Mouse (Mus musculus): ENCODE measurements around the gene Adcy9. TPM values are rescaled to one million over a fixed set of nuclear protein-coding genes. Genes with fewer than 3 reads are reported as not detected.

Gene Adcy9
- polyA plus RNA-seq, 1 experiment from 2014 or later = 1.5 TPM

DNA sequence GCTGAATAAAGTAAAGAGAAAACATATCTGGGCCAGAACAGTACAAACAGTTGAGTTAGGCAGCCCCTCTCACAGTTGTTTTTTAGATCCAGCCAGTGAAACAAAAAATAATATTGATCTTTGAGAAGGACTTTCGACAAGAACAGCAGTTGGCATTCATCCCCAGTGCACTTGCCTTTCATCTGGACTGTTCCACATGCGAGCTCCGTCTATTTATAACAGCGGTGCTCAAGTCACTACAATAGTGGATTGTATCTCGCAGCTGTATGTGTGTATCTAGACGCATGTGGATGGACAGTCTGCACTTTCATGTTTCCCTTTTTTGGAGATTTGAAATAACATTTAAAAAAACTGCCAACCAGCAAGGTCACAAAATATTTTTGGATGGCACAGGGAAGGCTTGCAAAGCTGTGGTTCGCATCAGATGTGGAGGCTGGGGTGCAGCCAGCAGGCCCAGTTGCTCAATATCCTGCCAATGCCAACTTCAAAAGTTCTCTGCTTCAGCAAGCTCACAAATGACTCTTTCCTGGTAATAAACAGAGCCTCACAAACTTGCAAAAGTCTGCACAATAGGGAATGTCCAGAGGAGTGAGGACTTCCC is 45.4 kb downstream of the Adcy9 start:
- Histone ChIP-seq H3K4me2 (ENCODE audit: low read depth, low read length) (no peak overlapping the region), H3K36me3 (ENCODE audit: control insufficient read depth, insufficient read depth, low read length) (no peaks in the 10 kb centered on the region), H3K27me3 (ENCODE audit: control insufficient read depth, insufficient read depth, low read length) (no peaks in the 10 kb centered on the region), H3K9me3 (replicated peaks; ENCODE audit: control insufficient read depth, low read length) (no peaks in the 10 kb centered on the region), H3K27ac (ENCODE audit: low read length) (no peak overlapping the region), H3K9ac (ENCODE audit: low read length) (no peak overlapping the region), H3K4me3 (replicated peaks; ENCODE audit: low read length) (no peak overlapping the region), H3K4me1 (ENCODE audit: control insufficient read depth, insufficient read depth, low read length) (no peaks in the 10 kb centered on the region)
- WGBS = 71% methylated on average over 7 of the region's 7 CpGs
- no peak for ATAC-seq (ENCODE audit: insufficient read depth, low FRiP score)

DNA sequence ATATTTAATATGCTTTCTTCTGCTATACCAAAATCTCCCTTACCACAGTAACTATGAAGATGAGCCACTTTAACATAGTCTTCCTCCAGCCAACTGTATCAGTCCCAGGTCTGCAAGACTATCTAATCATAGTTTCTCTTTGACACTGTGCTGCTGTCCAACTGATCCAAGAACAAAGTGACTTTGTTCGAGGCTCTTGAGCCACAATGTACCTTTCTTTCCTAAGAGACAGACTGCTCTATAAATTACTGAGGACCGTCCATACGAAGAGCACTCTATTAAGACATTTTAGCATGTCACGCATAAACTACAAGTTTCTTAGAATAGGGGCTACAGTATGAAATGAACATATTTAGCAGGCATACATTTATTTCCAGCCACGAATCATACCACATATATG is 46.0 kb downstream of the Adcy9 start:
- H3K4me1 ChIP-seq (ENCODE audit: control insufficient read depth, insufficient read depth, low read length) = no peaks in the 10 kb centered on the region
- no peaks in the 10 kb centered on the region for H3K27me3 ChIP-seq (ENCODE audit: control insufficient read depth, insufficient read depth, low read length)
- H3K4me2 ChIP-seq (ENCODE audit: low read depth, low read length) = no peak overlapping the region
- ATAC-seq (ENCODE audit: insufficient read depth, low FRiP score) = no peak
- no peak overlapping the region for H3K9ac ChIP-seq (ENCODE audit: low read length)
- H3K27ac ChIP-seq (ENCODE audit: low read length) = no peak overlapping the region
- 80% methylated on average over 5 of the region's 5 CpGs for WGBS
- no peaks in the 10 kb centered on the region for H3K9me3 ChIP-seq (replicated peaks; ENCODE audit: control insufficient read depth, low read length)
- H3K4me3 ChIP-seq (replicated peaks; ENCODE audit: low read length) = no peak overlapping the region
- H3K36me3 ChIP-seq (ENCODE audit: control insufficient read depth, insufficient read depth, low read length) = no peaks in the 10 kb centered on the region

DNA sequence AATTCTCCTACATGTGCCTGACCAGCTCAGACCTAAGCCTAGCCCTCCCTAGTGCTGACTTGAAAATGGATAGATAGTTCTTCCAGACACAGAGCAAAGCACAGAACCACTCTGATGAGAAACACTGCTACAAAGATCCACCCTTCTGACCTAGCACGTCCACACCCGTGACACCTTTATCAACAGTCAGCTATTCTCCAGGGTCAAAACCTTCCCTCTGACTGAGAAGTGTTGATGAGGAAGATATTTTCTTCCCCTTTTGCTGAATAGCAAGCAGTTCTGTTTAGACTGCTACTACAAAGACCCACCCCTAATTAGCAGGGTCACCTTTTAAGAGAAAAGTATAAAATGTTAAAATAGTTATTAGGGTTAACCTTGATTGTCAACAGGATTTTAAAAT is 49.3 kb downstream of the Adcy9 start:
- Histone ChIP-seq H3K4me3 (replicated peaks; ENCODE audit: low read length) (no peak overlapping the region), H3K9me3 (replicated peaks; ENCODE audit: control insufficient read depth, low read length) (no peaks in the 10 kb centered on the region), H3K4me1 (ENCODE audit: control insufficient read depth, insufficient read depth, low read length) (no peaks in the 10 kb centered on the region), H3K9ac (ENCODE audit: low read length) (no peak overlapping the region), H3K27me3 (ENCODE audit: control insufficient read depth, insufficient read depth, low read length) (no peaks in the 10 kb centered on the region), H3K36me3 (ENCODE audit: control insufficient read depth, insufficient read depth, low read length) (no peaks in the 10 kb centered on the region), H3K4me2 (ENCODE audit: low read depth, low read length) (no peak overlapping the region), H3K27ac (ENCODE audit: low read length) (no peak overlapping the region)
- ATAC-seq (ENCODE audit: insufficient read depth, low FRiP score) = no peak
- 59% methylated on average over 2 of the region's 2 CpGs for WGBS

DNA sequence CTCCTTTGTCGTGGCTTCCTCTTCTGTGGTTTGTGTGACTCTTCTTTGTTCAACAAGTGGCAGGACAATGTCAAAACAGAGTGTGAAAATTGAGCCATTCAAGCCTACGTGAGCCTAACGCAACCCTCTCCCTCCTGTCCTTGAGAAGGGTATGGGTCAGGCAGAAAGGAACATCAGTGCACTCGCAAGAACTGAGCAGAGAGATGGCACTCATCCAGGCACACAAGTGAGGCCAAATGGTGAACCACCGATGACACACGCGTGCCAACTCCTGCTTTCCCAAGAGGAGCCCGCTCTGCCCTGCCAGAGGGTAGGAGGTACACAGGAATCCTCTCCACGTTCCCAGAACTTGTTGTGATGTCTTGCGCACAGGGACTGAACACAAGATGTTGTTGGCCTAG is 50.2 kb downstream of the Adcy9 start:
- no peak for ATAC-seq (ENCODE audit: insufficient read depth, low FRiP score)
- H3K4me3 ChIP-seq (replicated peaks; ENCODE audit: low read length) = no peak overlapping the region
- H3K4me1 ChIP-seq (ENCODE audit: control insufficient read depth, insufficient read depth, low read length) = no peaks in the 10 kb centered on the region
- no peaks in the 10 kb centered on the region for H3K27me3 ChIP-seq (ENCODE audit: control insufficient read depth, insufficient read depth, low read length)
- H3K4me2 ChIP-seq (ENCODE audit: low read depth, low read length) = no peak overlapping the region
- H3K36me3 ChIP-seq (ENCODE audit: control insufficient read depth, insufficient read depth, low read length) = no peaks in the 10 kb centered on the region
- H3K27ac ChIP-seq (ENCODE audit: low read length) = no peak overlapping the region
- no peak overlapping the region for H3K9ac ChIP-seq (ENCODE audit: low read length)
- WGBS = 81% methylated on average over 10 of the region's 10 CpGs
- H3K9me3 ChIP-seq (replicated peaks; ENCODE audit: control insufficient read depth, low read length) = no peaks in the 10 kb centered on the region

DNA sequence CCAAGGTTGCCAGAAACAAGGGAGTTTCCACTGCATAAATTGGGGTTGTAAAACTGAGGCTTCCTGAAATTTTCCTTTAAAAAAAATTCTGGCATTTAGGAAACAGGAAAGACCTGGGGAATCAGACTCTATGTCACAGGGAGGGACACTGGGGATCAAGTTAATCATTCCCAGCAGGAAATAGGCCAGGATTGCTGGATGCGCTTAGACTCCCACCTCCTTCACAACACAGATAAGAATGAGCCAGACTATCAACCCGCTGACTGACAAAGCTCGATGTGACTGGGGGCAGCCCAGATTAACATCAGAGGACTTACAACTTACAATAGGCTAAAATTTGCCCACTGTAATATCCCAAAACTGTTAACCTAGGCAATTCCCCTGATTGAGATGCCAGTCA is 52.4 kb downstream of the Adcy9 start:
- Histone ChIP-seq H3K4me3 (replicated peaks; ENCODE audit: low read length) (no peak overlapping the region), H3K9ac (ENCODE audit: low read length) (no peak overlapping the region), H3K27ac (ENCODE audit: low read length) (no peak overlapping the region), H3K4me1 (ENCODE audit: control insufficient read depth, insufficient read depth, low read length) (no peaks in the 10 kb centered on the region), H3K36me3 (ENCODE audit: control insufficient read depth, insufficient read depth, low read length) (no peaks in the 10 kb centered on the region), H3K27me3 (ENCODE audit: control insufficient read depth, insufficient read depth, low read length) (no peaks in the 10 kb centered on the region), H3K4me2 (ENCODE audit: low read depth, low read length) (no peak overlapping the region), H3K9me3 (replicated peaks; ENCODE audit: control insufficient read depth, low read length) (no peaks in the 10 kb centered on the region)
- 41% methylated on average over 3 of the region's 3 CpGs for WGBS
- no peak for ATAC-seq (ENCODE audit: insufficient read depth, low FRiP score)

DNA sequence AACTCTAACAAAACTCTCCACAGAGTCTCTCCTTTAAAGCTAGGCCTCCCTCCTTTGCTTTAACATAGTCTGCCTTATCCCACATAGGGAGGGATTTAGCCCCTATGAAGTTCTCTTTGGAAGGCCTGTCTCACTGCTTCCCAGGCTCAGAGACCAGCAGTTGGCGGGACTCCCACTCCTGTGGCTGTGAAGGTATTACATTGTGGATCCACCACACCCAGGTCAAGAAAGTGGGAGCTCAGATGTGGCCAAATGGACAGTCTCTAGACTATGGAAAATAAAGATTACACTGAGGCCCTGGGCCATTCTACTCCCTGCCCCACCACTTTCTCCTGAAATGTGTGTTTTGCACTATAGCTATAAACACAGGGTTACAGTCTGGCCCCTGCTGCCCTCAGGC is 53.0 kb downstream of the Adcy9 start:
- Histone ChIP-seq H3K4me2 (ENCODE audit: low read depth, low read length) (no peak overlapping the region), H3K27ac (ENCODE audit: low read length) (no peak overlapping the region), H3K4me3 (replicated peaks; ENCODE audit: low read length) (no peak overlapping the region), H3K27me3 (ENCODE audit: control insufficient read depth, insufficient read depth, low read length) (no peaks in the 10 kb centered on the region), H3K36me3 (ENCODE audit: control insufficient read depth, insufficient read depth, low read length) (no peaks in the 10 kb centered on the region), H3K9ac (ENCODE audit: low read length) (no peak overlapping the region), H3K4me1 (ENCODE audit: control insufficient read depth, insufficient read depth, low read length) (no peaks in the 10 kb centered on the region), H3K9me3 (replicated peaks; ENCODE audit: control insufficient read depth, low read length) (no peaks in the 10 kb centered on the region)
- WGBS = 83% methylated on average over 1 of the region's 1 CpGs
- no peak for ATAC-seq (ENCODE audit: insufficient read depth, low FRiP score)

DNA sequence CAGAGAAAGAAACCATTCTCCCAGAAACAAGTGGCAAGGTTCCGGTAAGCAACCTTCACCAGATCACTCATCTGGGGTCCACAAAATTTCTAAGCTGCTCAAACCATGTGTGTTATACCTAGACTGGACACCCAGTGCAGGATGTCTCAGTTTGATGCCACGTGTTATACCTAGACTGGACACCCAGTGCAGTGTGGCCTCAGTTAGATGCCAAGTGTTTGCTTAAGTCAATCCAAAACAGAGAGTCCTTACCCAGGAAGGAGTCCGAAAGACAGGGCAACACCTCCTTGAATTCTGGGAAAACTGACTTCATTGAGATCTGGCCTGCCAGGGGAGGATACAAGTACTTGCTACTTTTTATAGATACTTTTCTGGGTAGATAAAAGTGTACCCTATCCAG is 53.6 kb downstream of the Adcy9 start:
- H3K27ac ChIP-seq (ENCODE audit: low read length) = no peak overlapping the region
- ATAC-seq (ENCODE audit: insufficient read depth, low FRiP score) = no peak
- H3K36me3 ChIP-seq (ENCODE audit: control insufficient read depth, insufficient read depth, low read length) = no peaks in the 10 kb centered on the region
- no peaks in the 10 kb centered on the region for H3K27me3 ChIP-seq (ENCODE audit: control insufficient read depth, insufficient read depth, low read length)
- H3K4me2 ChIP-seq (ENCODE audit: low read depth, low read length) = no peak overlapping the region
- WGBS = 85% methylated on average over 3 of the region's 3 CpGs
- H3K9me3 ChIP-seq (replicated peaks; ENCODE audit: control insufficient read depth, low read length) = no peaks in the 10 kb centered on the region
- no peak overlapping the region for H3K9ac ChIP-seq (ENCODE audit: low read length)
- H3K4me1 ChIP-seq (ENCODE audit: control insufficient read depth, insufficient read depth, low read length) = no peaks in the 10 kb centered on the region
- H3K4me3 ChIP-seq (replicated peaks; ENCODE audit: low read length) = no peak overlapping the region

DNA sequence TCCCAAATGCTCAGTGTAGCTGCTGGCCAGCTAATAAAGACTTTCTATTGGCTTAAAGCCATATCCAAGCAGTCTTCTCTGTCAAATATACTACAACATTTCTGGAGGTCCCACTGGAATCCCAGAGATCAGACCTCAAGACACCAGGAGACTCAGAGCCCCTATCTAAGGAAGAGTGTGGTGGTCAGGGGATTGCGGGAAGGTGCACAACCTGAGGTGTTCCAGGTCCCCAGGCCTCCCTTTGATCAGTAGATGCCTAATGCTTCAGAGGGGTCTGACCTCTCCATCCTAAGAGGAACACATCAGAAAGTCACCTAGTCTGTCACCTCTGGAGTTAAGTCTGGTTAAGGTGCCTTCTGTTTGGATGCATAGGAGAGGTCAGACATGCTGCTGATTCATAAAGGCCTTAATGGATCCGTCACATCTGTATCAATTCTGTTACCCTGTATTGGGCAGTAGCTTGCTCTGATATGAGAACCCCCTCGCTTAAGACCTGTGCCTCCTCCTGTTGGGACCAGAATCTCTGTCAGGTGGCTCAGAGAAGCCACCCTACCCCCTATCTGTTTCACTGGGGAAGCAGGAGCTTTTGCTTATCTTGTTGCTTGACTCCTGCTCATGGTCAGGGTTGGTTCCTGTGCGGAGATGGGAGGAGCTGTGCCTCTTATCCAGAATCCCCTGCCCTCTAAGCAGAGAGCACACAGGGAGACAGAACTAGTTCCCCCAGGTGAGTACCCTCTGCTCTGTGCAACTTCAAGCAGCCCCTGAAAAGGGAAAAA is 56.8 kb downstream of the Adcy9 start:
- Histone ChIP-seq H3K9ac (ENCODE audit: low read length) (no peak overlapping the region), H3K4me3 (replicated peaks; ENCODE audit: low read length) (no peak overlapping the region), H3K36me3 (ENCODE audit: control insufficient read depth, insufficient read depth, low read length) (no peaks in the 10 kb centered on the region), H3K27me3 (ENCODE audit: control insufficient read depth, insufficient read depth, low read length) (no peaks in the 10 kb centered on the region), H3K9me3 (replicated peaks; ENCODE audit: control insufficient read depth, low read length) (no peaks in the 10 kb centered on the region), H3K4me1 (ENCODE audit: control insufficient read depth, insufficient read depth, low read length) (no peaks in the 10 kb centered on the region), H3K27ac (ENCODE audit: low read length) (no peak overlapping the region), H3K4me2 (ENCODE audit: low read depth, low read length) (no peak overlapping the region)
- no peak for ATAC-seq (ENCODE audit: insufficient read depth, low FRiP score)
- WGBS = 81% methylated on average over 4 of the region's 4 CpGs

DNA sequence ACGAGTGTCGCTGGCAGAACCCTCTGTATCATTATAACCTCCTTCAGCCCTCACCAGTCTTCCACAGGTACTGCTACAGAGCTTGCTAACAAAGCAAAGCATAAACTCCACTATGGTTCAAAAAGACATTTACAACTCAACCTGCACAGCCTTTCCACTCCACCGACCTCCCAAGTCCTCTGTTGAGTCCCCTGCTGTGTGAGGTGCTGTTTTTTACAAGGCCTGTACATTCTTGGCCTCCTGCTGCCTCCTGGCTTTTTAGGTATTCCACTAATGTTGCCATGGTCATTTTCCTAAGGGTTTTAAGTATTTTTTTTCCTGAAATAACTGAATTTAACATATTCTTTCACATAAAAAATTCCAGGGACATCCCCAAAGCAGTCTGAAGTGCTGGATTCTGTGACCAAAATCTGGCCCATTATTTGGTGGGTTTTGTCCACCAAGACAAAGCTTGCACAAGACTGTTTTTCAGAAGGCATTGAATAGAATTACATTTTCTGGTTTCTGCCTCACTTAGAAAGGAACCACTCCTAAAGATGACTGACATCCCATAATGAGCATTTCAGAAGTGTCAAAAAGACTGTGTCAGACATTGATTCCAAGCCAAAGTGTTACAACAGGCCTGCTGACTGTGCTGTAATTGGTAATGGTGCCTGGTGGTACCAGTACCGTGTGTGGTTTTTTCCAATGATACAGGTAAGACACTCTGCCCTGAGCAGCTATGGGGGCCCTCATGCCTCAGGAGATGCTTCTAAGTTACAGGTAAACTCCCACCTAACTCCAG is 64.8 kb downstream of the Adcy9 start:
- H3K36me3 ChIP-seq (ENCODE audit: control insufficient read depth, insufficient read depth, low read length) = no peaks in the 10 kb centered on the region
- no peaks in the 10 kb centered on the region for H3K9me3 ChIP-seq (replicated peaks; ENCODE audit: control insufficient read depth, low read length)
- WGBS = 73% methylated on average over 4 of the region's 4 CpGs
- H3K4me3 ChIP-seq (replicated peaks; ENCODE audit: low read length) = no peak overlapping the region
- H3K27me3 ChIP-seq (ENCODE audit: control insufficient read depth, insufficient read depth, low read length) = no peaks in the 10 kb centered on the region
- no peak overlapping the region for H3K4me2 ChIP-seq (ENCODE audit: low read depth, low read length)
- H3K27ac ChIP-seq (ENCODE audit: low read length) = no peak overlapping the region
- ATAC-seq (ENCODE audit: insufficient read depth, low FRiP score) = no peak
- H3K9ac ChIP-seq (ENCODE audit: low read length) = no peak overlapping the region
- no peaks in the 10 kb centered on the region for H3K4me1 ChIP-seq (ENCODE audit: control insufficient read depth, insufficient read depth, low read length)
